8 mouse cellular contexts compared by ENCODE assay signal in genomic region chr16:83420676-83421075, GRCm38 (mm10).
DNase-seq lines count a peak whose midpoint lies in the region; ATAC-seq lines count a peak whose summit lies in the region.

No protein-coding gene starts in this region.

- peak; percentile 1 for DNase-seq in heart, adult 8-10 months (ENCODE audit: low spot score)
- DNase-seq in heart, postnatal 25 days (ENCODE audit: low spot score): no peak
- DNase-seq in cerebellum, postnatal 10 days: peak; percentile 79 to 84
- peak; percentile 28 to 82 for DNase-seq in layer of hippocampus, postnatal 14 days (ENCODE audit: low spot score in 2 of 2)
- peak; percentile 64 for DNase-seq in right cerebral cortex, adult 18-20 months
- DNase-seq in urinary bladder, postnatal 14 days (ENCODE audit: low spot score): no peak
- DNase-seq in thymus, postnatal 14 days: no peak

- no peak for ATAC-seq in activated CD4-positive, CD25-positive, alpha-beta regulatory T cell, adult 4 months

- intact Hi-C loops in heart, postnatal 25 days (cut with DNase I): no loop called here

Comparison
In these comparisons a context has a peak if more than half of its experiments do, and no peak if none do; other contexts are left out.
1. DNase-seq: peak in heart, adult 8-10 months (single experiment), cerebellum, postnatal 10 days (2 of 2), layer of hippocampus, postnatal 14 days (2 of 2) and right cerebral cortex, adult 18-20 months (single experiment); none in heart, postnatal 25 days (single experiment), urinary bladder, postnatal 14 days (single experiment) and thymus, postnatal 14 days (single experiment).